Mouse (Mus musculus): ENCODE measurements around the gene Dnajc13.

The Dnajc13 gene

GRCm38 (mm10) chr9:104108571-104109143, 154.1 kb downstream of the Dnajc13 start:
- no peak for DNase-seq

GRCm38 (mm10) chr9:104107482-104107881, 155.2 kb downstream of the Dnajc13 start:
- no peak for DNase-seq

- no peak for DNase-seq
Observed at GRCm38 (mm10) chr9:104106930-104107329, 155.8 kb downstream of the Dnajc13 start.

- no peak for DNase-seq
Observed at GRCm38 (mm10) chr9:104104986-104105385, 157.7 kb downstream of the Dnajc13 start.

GRCm38 (mm10) chr9:104102901-104103300, 159.8 kb downstream of the Dnajc13 start:
- DNase-seq = no peak

- DNase-seq = no peak
Observed at GRCm38 (mm10) chr9:104102301-104102700, 160.4 kb downstream of the Dnajc13 start.

- DNase-seq = no peak
Observed at GRCm38 (mm10) chr9:104101458-104101857, 161.3 kb downstream of the Dnajc13 start.

All from right cerebral cortex, postnatal 4 days (tissue).